Mouse (Mus musculus) gastrocnemius, postnatal 36 days (tissue): ENCODE data around the gene Pold3. TPM values are rescaled to one million over a fixed set of nuclear protein-coding genes. Genes with fewer than 3 reads are reported as not detected.
"Not testable (repeated sequence)": the region's sequence is repeated elsewhere in the genome, so short reads cannot be mapped to it uniquely, and the experiment has no call there.

ENCODE experiments used
- DNase-seq, 2 experiments: peaks; one replicate each; pipeline ENCODE4 v3.0.0; 2022
- intact Hi-C: fragments of 180-260 bp; cut with DNase I; formaldehyde crosslinking; loops from one replicate; pipeline ENCODE4 v1.15.1; 2025
- total RNA-seq, 2 experiments: library from RNA; stranded (reverse); gene quantifications; 2 replicates each; pipeline ENCODE4 v1.2.3; 2021

Pold3 gene
- total RNA-seq, 2 experiments from 2014 or later = 4.8 to 6.4 TPM

DNA sequence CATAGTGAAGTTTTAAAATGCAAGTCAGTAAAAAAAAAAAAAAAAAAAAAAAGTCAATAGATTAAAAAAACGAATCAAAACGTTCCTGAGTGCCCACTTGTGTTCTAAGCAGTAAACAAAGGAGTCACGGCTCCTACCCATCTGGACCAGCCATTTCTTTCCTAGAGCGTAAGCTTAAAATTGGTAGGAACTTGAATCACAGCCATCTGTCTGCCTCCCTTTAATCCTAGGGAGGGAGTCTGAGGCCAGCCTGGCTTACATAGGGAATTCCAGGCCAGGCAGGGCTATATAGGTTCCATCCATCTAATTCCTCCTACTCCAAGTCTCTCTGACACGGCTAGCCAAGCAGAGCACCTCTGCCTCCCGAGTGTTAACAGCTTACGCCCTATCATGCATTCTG lies 7.5 kb downstream of the Pold3 start:
- intact Hi-C loops = loop anchor here (2.0 kb wide), 1 partner anchor 105 kb away; no protein-coding TSS in a partner anchor
- no peak for DNase-seq

DNA sequence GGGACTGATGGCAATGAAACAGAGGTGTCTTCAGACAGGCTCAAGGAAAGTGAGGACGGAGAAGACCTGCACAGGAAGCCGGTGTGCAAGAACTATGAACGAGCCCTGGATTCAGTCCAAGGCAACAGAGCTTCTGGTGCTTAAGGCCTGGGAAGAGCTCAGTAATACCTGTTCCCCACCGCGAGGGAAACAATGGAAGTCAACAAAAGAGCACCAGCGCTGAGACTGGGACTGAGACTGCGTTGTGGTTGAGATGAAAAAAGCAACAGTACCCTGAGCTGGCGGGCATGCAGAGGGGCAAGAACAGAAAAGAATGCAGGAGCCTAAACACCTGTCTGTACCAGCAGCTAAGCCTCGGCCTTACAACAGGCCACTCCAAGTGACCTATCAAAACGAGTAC lies 9.9 kb downstream of the Pold3 start:
- intact Hi-C loops = no loop called here
- no peak for DNase-seq

DNA sequence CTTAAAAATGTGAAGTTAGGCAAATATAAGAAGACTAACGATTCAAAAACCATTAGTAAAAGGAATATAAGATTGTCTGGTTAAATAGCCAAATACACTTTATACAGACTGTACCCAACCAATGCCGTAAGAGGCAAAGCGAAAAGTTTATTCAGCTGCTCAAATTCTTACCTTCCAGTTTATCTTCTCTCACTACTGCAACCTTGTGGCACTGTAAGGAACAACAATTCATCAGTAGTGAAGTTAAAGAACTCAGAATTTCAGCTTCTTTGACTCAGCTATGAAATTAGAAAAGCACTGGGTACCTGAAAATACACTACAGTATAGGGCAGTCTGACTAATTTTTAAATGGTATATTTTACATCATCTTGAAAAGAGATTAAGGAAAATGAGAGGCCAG lies 13.0 kb downstream of the Pold3 start:
- intact Hi-C loops = loop anchor here (10.0 kb wide), 1 partner anchor 184 kb away; no protein-coding TSS in a partner anchor
- DNase-seq = no peak

- DNase-seq = no peak
- intact Hi-C loops = loop anchor here (10.0 kb wide), 1 partner anchor 180 kb away; no protein-coding TSS in a partner anchor
Measured at GRCm38 (mm10) chr7:100104677-100105076, 16.7 kb downstream of the Pold3 start.

GRCm38 (mm10) chr7:100100031-100100595 lies 21.3 kb downstream of the Pold3 start:
- intact Hi-C loops = loop anchor here (10.0 kb wide), 1 partner anchor 175 kb away; no protein-coding TSS in a partner anchor
- no peak for DNase-seq

GRCm38 (mm10) chr7:100086891-100087290 lies 34.5 kb downstream of the Pold3 start:
- intact Hi-C loops = no loop called here
- DNase-seq = peak; percentile 14 to 21

- intact Hi-C loops = no loop called here
- no peak for DNase-seq
Measured at GRCm38 (mm10) chr7:100086159-100086755, 35.1 kb downstream of the Pold3 start.

GRCm38 (mm10) chr7:100083812-100084211 lies 37.6 kb downstream of the Pold3 start:
- no peak for DNase-seq
- intact Hi-C loops = no loop called here

GRCm38 (mm10) chr7:100082836-100083235 lies 38.5 kb downstream of the Pold3 start:
- intact Hi-C loops = no loop called here
- DNase-seq = no peak

- intact Hi-C loops = no loop called here
Measured at GRCm38 (mm10) chr7:100080087-100080781, 41.1 kb downstream of the Pold3 start.

DNA sequence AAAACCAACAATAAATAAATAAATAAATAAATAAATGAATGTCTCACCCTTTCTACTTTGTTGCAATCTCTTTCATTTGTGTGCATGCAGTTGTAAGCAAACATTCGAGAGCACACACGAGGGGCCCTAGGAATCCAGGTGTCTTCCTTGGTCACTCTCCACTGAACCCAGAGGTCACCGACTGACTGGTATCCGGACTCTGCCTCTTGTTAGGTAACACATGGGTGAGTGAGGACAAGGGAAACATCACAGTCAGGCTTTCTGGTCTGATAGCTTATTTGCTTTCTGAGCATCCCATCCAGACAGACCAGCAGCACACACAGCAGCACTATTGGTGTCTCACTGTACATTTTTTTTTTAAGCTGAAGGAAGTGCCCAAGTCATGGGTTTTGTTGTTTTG lies 44.3 kb downstream of the Pold3 start:
- intact Hi-C loops = no loop called here
- no peak for DNase-seq

More at GRCm38 (mm10) chr7:100080087-100080781, 41.1 kb downstream of the Pold3 start:
- no peak for DNase-seq

- DNase-seq = no peak
- intact Hi-C loops = no loop called here
Measured at GRCm38 (mm10) chr7:100076296-100076695, 45.1 kb downstream of the Pold3 start.

DNA sequence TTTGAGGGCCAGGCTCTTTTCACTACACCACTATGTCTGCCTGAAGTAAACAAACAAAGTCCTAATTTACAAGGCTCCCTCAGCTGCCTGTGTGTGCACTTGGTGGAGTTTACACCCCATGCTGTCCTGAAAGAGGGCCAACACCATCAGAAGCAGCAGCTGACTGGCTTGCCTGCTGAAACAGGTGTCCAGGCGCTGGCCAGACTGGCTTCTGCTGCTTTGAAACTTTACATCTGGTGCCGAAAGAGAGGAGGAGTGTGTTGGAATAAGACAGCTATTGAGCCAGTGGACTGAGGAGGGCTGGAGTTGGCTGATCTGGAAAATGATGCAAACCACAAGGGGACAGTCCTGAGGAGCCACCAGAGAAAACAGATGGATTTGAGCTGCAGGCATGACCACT lies 47.4 kb downstream of the Pold3 start:
- intact Hi-C loops = no loop called here
- DNase-seq = peak in 1 of 2 experiments; percentile 39

DNA sequence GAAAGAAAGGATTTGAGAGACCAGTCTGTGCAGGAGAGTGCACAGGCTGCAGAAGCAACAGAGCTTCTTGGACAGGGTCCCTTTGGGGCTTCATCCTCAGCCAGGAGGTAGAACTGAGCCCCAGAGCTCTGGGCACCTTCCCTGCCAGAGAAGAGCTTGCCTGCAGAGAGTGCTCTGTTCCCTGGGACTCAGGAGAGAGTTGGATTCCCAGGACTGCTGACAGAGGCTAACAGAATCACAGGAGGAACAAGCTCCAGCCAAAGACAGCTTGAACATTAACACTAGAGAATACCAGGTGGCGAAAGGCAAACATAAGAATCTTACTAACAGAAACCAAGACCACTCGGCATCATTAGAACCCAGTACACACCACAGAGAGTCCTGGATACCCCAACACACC lies 68.4 kb downstream of the Pold3 start:
- DNase-seq, intact Hi-C loops: not testable (repeated sequence)

DNA sequence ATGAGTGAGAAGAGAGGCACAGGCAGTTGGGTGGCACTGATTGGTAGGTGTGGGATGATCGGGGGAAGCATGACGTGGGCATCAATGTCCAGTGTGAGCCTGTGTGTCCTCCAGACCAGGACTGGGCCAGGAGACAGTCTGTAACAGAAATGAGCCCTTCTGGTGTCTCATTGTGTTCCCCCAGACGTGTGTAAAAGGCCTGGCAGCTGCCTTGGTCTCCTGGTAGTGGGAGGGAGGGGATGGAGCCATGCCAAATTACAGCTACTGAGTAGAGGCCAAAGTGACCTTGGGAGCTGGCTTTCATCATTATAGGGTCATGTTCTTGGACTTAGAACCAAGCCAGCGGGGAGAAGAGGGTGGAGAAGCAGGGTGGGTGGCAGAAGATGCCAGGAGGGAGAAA lies 69.5 kb downstream of the Pold3 start:
- DNase-seq = no peak

DNA sequence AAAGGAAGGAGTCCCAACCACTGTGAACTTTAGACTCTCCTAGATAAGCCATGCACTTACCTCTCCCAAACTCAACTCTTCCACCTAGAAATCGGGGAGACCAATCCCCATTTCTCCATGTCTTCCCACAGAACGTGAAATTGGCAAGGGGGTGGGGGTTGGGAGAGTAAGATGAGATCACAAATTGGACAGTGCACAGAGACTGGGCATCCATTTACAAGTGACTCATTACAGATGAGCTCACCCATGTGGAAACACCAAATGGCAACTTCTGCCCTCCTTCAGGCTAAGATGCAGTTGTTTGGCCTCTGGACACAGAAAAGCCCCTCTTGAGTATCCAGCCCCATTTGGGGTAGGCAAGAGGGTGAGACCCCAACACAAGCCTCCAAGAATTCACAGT lies 74.9 kb downstream of the Pold3 start:
- intact Hi-C loops = no loop called here
- DNase-seq = no peak

More for the DNA sequence above, 69.5 kb downstream of the Pold3 start:
- intact Hi-C loops = no loop called here

GRCm38 (mm10) chr7:100043605-100044031 lies 77.7 kb downstream of the Pold3 start:
- intact Hi-C loops = no loop called here
- DNase-seq = peak in 1 of 2 experiments; percentile 24

DNA sequence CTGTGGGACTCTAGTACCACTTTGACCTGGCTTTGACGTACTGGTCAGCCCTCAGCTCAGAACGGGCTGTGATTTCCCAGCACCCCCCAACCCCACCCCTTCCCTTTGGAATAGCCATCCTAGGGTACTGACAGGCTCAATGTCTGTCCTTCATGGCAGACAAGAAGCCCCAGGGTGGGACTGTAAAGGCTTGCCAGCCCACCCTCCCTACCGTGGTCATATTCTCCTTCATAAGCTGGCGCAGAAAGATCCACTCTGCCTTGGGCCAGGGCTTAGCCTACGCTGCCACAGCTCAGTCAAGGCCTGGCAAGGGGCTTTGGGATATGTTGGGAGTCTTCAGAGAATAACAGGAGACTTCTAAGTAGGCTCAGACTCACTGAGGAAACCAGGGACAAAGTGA lies 78.3 kb downstream of the Pold3 start:
- DNase-seq = no peak
- intact Hi-C loops = no loop called here

DNA sequence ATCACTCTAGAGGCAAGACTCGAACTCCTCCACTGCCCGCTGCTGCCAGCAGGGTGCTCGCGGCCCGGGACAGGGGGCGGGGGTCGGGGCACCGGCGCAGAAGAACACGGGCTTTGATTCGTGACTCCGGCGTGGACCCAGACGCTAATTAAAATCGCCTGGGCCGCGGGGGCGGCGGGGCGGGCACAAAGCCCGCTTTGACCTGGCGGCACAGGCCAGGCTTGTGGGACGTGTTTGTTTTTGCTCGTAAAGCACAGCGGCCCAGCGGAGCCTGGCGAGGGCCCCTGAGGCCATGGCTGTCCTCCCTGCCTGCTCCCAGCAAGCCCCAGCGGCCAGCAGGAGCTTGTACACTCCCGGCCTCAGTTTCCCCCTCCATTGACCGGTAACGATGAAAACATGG lies 79.2 kb downstream of the Pold3 start:
- intact Hi-C loops = no loop called here
- DNase-seq = no peak

GRCm38 (mm10) chr7:100036495-100036894 lies 84.9 kb downstream of the Pold3 start:
- no peak for DNase-seq
- intact Hi-C loops = no loop called here

DNA sequence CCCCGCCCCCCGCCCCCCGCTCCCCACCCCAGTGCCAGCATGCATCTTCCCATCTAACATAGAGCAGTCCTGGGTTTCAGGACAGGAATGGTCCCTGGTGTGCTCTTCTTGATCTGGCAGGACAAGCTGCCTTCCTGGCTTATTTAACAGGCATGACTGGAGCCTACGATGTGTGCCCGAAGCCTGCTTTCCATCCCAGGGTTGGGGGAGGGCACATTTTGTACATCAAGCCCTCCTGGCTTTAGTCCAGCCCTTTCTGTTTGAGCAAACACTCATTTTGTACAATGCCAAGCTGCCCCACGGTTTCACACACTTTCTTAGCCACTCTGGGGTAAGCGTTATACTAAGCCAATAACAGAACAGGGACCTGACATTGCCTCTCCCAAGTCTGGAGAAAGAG lies 85.3 kb downstream of the Pold3 start:
- intact Hi-C loops = no loop called here
- DNase-seq = no peak
